Mouse (Mus musculus) B cell, adult 2 months (primary cell): ENCODE data around the gene Tm6sf1.

ENCODE experiments used
- DNase-seq, 2 experiments: peaks; one replicate each; pipeline ENCODE4 v3.0.0; 2022

Tm6sf1 gene

GRCm38 (mm10) chr7:81851706-81852105 lies 7.1 kb upstream of the Tm6sf1 start:
- no peak for DNase-seq

- DNase-seq = peak; percentile 54 to 56
These were observed 4.1 kb upstream of the Tm6sf1 start for GRCm38 (mm10) chr7:81854568-81855307.

GRCm38 (mm10) chr7:81855694-81856093 lies 3.1 kb upstream of the Tm6sf1 start, which contains the start of gene Gm10160:
TSS of gene Gm10160 (minus strand) at chr7:81855794.
- no peak for DNase-seq

- DNase-seq = no peak
These were observed 2.6 kb upstream of the Tm6sf1 start for GRCm38 (mm10) chr7:81856221-81856620.

GRCm38 (mm10) chr7:81858236-81858635 lies 565 bp upstream of the Tm6sf1 start:
- no peak for DNase-seq

GRCm38 (mm10) chr7:81860071-81860470 lies 1.3 kb downstream of the Tm6sf1 start:
- DNase-seq = peak; percentile 58 to 59

GRCm38 (mm10) chr7:81860996-81861395 lies 2.2 kb downstream of the Tm6sf1 start:
- DNase-seq = peak; percentile 54

- no peak for DNase-seq
These were observed 2.7 kb downstream of the Tm6sf1 start for GRCm38 (mm10) chr7:81861461-81861860.

- no peak for DNase-seq
These were observed 3.1 kb downstream of the Tm6sf1 start for GRCm38 (mm10) chr7:81861921-81862320.

- DNase-seq = peak; percentile 79 to 81
These were observed 4.1 kb downstream of the Tm6sf1 start for GRCm38 (mm10) chr7:81862587-81863583.

GRCm38 (mm10) chr7:81864552-81864951 lies 5.8 kb downstream of the Tm6sf1 start:
- no peak for DNase-seq

- DNase-seq = no peak
These were observed 7.1 kb downstream of the Tm6sf1 start for GRCm38 (mm10) chr7:81865937-81866336.

- no peak for DNase-seq
These were observed 8.6 kb downstream of the Tm6sf1 start for GRCm38 (mm10) chr7:81867231-81867930.

- peak; percentile 78 for DNase-seq
These were observed 9.4 kb downstream of the Tm6sf1 start for GRCm38 (mm10) chr7:81868158-81868557.

- DNase-seq = no peak
These were observed 13.8 kb downstream of the Tm6sf1 start for GRCm38 (mm10) chr7:81872493-81873013.

- DNase-seq = no peak
These were observed 15.0 kb downstream of the Tm6sf1 start for GRCm38 (mm10) chr7:81873807-81874206.

GRCm38 (mm10) chr7:81874636-81875035 lies 15.8 kb downstream of the Tm6sf1 start:
- no peak for DNase-seq

- no peak for DNase-seq
These were observed 16.6 kb downstream of the Tm6sf1 start for GRCm38 (mm10) chr7:81875372-81875771.

GRCm38 (mm10) chr7:81880286-81880685 lies 21.5 kb downstream of the Tm6sf1 start:
- DNase-seq = no peak

GRCm38 (mm10) chr7:81880797-81881196 lies 22.0 kb downstream of the Tm6sf1 start:
- peak; percentile 39 to 46 for DNase-seq

- no peak for DNase-seq
These were observed 22.8 kb downstream of the Tm6sf1 start for GRCm38 (mm10) chr7:81881600-81881999.

- no peak for DNase-seq
These were observed 26.3 kb downstream of the Tm6sf1 start for GRCm38 (mm10) chr7:81885128-81885527.

- no peak for DNase-seq
These were observed 40.6 kb downstream of the Tm6sf1 start for GRCm38 (mm10) chr7:81899361-81899760.
